Mouse (Mus musculus): ENCODE results near the gene Tmco4.

GRCm38 (mm10) chr4:138962719-138963118 lies 10.0 kb upstream of the Tmco4 start:
- TF ChIP-seq CTCF (IDR thresholded peaks at IDR 0.05; ENCODE audit: insufficient read depth, low read length) (no peak), POLR2A (IDR thresholded peaks at IDR 0.05; ENCODE audit: borderline replicate concordance, extremely low read depth, low read depth, low read length) (no peak)
